Mouse (Mus musculus): ENCODE results near the gene Gm11634.

Gene Gm11634

DNA sequence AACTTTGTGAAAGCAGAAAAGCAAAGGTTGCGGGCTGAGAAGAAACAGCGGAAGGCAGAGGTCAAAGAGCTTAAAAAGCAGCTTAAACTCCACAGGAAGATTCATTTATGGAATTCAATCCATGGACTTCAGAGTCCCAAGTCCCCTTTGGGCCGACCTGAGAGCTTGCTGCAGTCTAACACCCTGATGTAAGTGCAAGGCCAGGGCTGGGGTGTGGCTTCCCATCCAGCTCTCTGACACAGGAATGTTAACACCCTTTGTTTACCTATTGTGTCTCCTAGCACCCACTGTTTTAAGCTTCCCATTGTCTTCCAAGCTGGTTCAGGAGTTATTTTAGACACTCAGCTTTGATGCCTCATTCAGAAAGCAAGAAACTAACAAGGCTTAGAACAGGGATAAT, 30.6 kb downstream of the Gm11634 start:
- in situ Hi-C loops (cut with MboI, MseI), result no loop called here

- in situ Hi-C loops (cut with MboI, MseI), result no loop called here
These were observed 36.7 kb downstream of the Gm11634 start for GRCm38 (mm10) chr11:101562391-101562790.

GRCm38 (mm10) chr11:101556954-101557353, 42.1 kb downstream of the Gm11634 start:
- in situ Hi-C loops (cut with MboI, MseI), result no loop called here

- in situ Hi-C loops (cut with MboI, MseI), result no loop called here
These were observed 42.5 kb downstream of the Gm11634 start for GRCm38 (mm10) chr11:101556541-101556940.

DNA sequence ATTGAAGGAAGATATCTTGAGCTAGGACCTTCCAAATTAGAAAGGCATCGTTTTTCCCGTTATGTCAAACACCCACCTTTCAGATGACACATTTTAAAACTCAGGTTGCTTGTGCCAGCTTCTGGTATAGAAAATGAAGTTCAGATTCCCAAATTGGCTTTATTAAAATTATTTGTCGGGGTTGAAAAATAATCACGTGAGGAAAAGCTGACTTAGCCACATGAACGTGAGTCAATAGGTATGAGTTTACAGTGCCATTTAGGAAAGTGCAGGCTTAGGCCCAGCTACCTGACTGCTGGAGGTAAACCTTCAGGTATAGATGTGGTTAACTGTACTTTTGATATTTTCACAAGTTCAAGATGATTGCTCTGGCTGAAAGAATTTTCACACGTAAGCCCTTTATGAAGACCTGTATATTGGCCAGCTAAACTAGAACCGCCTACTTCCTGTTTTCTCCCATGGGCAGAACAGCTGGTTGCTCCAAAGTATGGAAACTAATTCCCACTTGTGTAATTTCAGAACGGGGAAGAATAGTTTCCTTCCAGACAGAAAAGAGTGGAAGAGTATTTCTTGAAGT, 45.6 kb downstream of the Gm11634 start:
- in situ Hi-C loops (cut with MboI, MseI), result no loop called here

- in situ Hi-C loops (cut with MboI, MseI), result no loop called here
These were observed 46.4 kb downstream of the Gm11634 start for GRCm38 (mm10) chr11:101552476-101553300.

- in situ Hi-C loops (cut with MboI, MseI), result no loop called here
These were observed 47.1 kb downstream of the Gm11634 start, which contains the start of the genes Brca1 and Nbr1 for GRCm38 (mm10) chr11:101551751-101552475. Brca1 (minus strand) TSS chr11:101551955. Nbr1 (plus strand) TSS chr11:101552149.

DNA sequence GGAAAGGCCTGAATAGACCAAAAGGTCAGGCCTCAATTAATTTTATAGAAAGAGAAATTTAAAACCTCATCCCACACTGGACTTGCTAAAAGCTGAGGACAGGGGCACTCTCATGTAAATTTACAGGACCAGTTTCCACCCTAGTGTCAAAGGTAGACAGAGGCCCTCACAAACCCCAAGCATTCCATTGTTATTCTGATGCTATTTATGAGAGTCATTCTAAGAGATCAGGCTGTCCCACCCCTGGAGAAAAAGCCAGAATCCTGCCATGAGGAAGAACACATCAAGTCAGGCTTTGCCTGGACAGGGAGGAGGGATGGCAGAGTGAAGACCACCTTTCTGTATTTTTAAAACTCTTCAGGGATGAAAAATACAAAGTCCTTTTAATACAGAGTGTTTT, 50.5 kb downstream of the Gm11634 start:
- in situ Hi-C loops (cut with MboI, MseI), result no loop called here

GRCm38 (mm10) chr11:101544132-101544531, 54.9 kb downstream of the Gm11634 start:
- in situ Hi-C loops (cut with MboI, MseI), result no loop called here
